Comparison of ENCODE assay signal across 8 mouse cellular contexts in the genomic region with DNA sequence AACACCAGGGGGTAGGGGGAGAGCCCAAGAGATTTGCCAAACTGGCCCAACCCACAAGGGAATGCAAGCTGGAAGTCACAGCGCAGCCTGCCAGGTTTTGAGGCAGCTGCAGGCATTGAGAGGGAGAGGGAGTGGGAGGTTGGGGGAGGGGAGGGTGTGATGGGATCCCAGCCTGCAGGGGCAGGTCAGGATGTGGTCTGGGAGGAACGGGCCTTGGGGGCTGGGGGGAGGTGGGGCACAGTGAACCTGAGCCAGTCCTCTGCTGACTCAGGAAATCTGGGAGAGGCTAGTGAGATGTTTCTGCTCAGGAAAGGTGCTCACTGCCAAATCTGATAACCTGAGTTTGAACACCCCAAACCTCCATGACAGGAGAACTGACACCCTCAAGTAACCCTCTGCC. TPM values are rescaled to one million over a fixed set of nuclear protein-coding genes. Genes with fewer than 3 reads are reported as not detected.
DNase-seq lines count a peak whose midpoint lies in the region; ATAC-seq lines count a peak whose summit lies in the region.

No protein-coding gene starts in this region.

- H3K36me3 ChIP-seq in hindbrain, embryonic 10.5 days = peaks cover 26% of the 10 kb centered on the region
- peaks cover 14% of the 10 kb centered on the region for H3K36me3 ChIP-seq in hindbrain, embryonic 14.5 days (replicated peaks; ENCODE audit: control insufficient read depth, insufficient read depth)
- no peaks in the 10 kb centered on the region for H3K36me3 ChIP-seq in intestine, embryonic 15.5 days

- peaks cover 31% of the 10 kb centered on the region for H3K4me1 ChIP-seq in hindbrain, embryonic 10.5 days (replicated peaks)
- H3K4me1 ChIP-seq in hindbrain, embryonic 14.5 days (replicated peaks; ENCODE audit: control insufficient read depth, insufficient read depth, low read length) = no peaks in the 10 kb centered on the region
- peaks cover 5% of the 10 kb centered on the region; the same call in 1 of the 2 replicates for H3K4me1 ChIP-seq in intestine, embryonic 15.5 days (replicated peaks)

- no peak overlapping the region for H3K9ac ChIP-seq in hindbrain, embryonic 14.5 days
- H3K9ac ChIP-seq in intestine, embryonic 15.5 days = no peak overlapping the region

- no peak overlapping the region for H3K4me2 ChIP-seq in hindbrain, embryonic 14.5 days (replicated peaks)
- no peak overlapping the region for H3K4me2 ChIP-seq in intestine, embryonic 15.5 days (replicated peaks)

- no peak for DNase-seq in hindbrain, embryonic 10.5 days (ENCODE audit: low spot score)
- DNase-seq in hindbrain, embryonic 14.5 days (ENCODE audit: low spot score) = no peak
- DNase-seq in 416B (ENCODE audit: low read depth) (peak; percentile 87), adipocyte (ENCODE audit: low spot score) (peak; percentile 70)
- no peak for DNase-seq in layer of hippocampus, adult 9-11 months
- no peak for DNase-seq in thymus, postnatal 36 days

- WGBS in hindbrain, embryonic 10.5 days = 5% methylated on average over 2 of the region's 2 CpGs
- WGBS in hindbrain, embryonic 14.5 days = 3% methylated on average over 2 of the region's 2 CpGs
- 16% methylated on average over 2 of the region's 2 CpGs for WGBS in intestine, embryonic 15.5 days

- H3K9me3 ChIP-seq in hindbrain, embryonic 10.5 days = no peaks in the 10 kb centered on the region
- no peaks in the 10 kb centered on the region for H3K9me3 ChIP-seq in hindbrain, embryonic 14.5 days (ENCODE audit: control insufficient read depth, low read length)
- no peaks in the 10 kb centered on the region for H3K9me3 ChIP-seq in intestine, embryonic 15.5 days

- H3K27me3 ChIP-seq in hindbrain, embryonic 10.5 days (ENCODE audit: insufficient read depth, poor library complexity, severe bottlenecking) = no peaks in the 10 kb centered on the region
- H3K27me3 ChIP-seq in hindbrain, embryonic 14.5 days (ENCODE audit: control insufficient read depth, insufficient read depth, low read length) = no peaks in the 10 kb centered on the region
- H3K27me3 ChIP-seq in intestine, embryonic 15.5 days (replicated peaks) = no peaks in the 10 kb centered on the region

- H3K4me3 ChIP-seq in hindbrain, embryonic 10.5 days = no peak overlapping the region
- H3K4me3 ChIP-seq in hindbrain, embryonic 14.5 days (replicated peaks; ENCODE audit: low read length) = no peak overlapping the region
- no peak overlapping the region for H3K4me3 ChIP-seq in intestine, embryonic 15.5 days (replicated peaks)

- H3K27ac ChIP-seq in hindbrain, embryonic 10.5 days = peak overlapping the region; percentile 46; the same call in 1 of the 2 replicates
- no peak overlapping the region for H3K27ac ChIP-seq in hindbrain, embryonic 14.5 days
- no peak overlapping the region for H3K27ac ChIP-seq in intestine, embryonic 15.5 days

- no peak for ATAC-seq in hindbrain, embryonic 14.5 days (ENCODE audit: low FRiP score)
- 0 out of 2 replicates have a peak, but pooled peaks have one; percentile 35 for ATAC-seq in intestine, embryonic 15.5 days
- ATAC-seq in megakaryocyte, adult 5-6 weeks (ENCODE audit: poor library complexity, severe bottlenecking) = no peak

RNA-seq across cellular contexts. Expression of gene Trim8, which starts 10.9 kb away (rescaled TPM):
- polyA plus RNA-seq in hindbrain, embryonic 10.5 days (2016; fragmentation: Nextera tagmentation; extraction: Ambion mirVana) = 26.5 and 30.0 TPM in 2 replicates
- polyA plus RNA-seq in hindbrain, embryonic 14.5 days (2014; fragmentation: Nextera tagmentation; extraction: Ambion mirVana) = 37.5 and 39.4 TPM in 2 replicates
- polyA plus RNA-seq in intestine, embryonic 15.5 days (2015; fragmentation: Nextera tagmentation; extraction: Ambion mirVana) = 16.4 and 17.3 TPM in 2 replicates
- 14.1 and 18.2 TPM in 2 replicates for total RNA-seq in megakaryocyte, adult 5-6 weeks (2015)
- 18.0 and 20.1 TPM in 2 replicates for total RNA-seq in megakaryocyte, adult 5-6 weeks (2017)

Comparison
In these comparisons a context has a peak if more than half of its experiments do, and no peak if none do; other contexts are left out.
1. DNase-seq: peak in 416B (single experiment) and adipocyte (single experiment); none in hindbrain, embryonic 10.5 days (single experiment), hindbrain, embryonic 14.5 days (single experiment), layer of hippocampus, adult 9-11 months (single experiment) and thymus, postnatal 36 days (0 of 2).